Mouse (Mus musculus) T-cell, adult 2 months (primary cell): ENCODE measurements at regions not wholly inside any gene's neighbourhood (a gene's known extent, or its start where the extent isn't known, plus 50 kb on each side); places are given as distances from the start of the nearest gene placed in this dataset.
A peak's percentile ranks its signal among the peaks of the same experiment; 100 is the strongest.
"Not testable (repeated sequence)": the region's sequence is repeated elsewhere in the genome, so short reads cannot be mapped to it uniquely, and the experiment has no call there.

Source experiments
- DNase-seq: peaks from one replicate; pipeline ENCODE4 v3.0.0; 2022; ENCODE audit warnings: low spot score

DNA sequence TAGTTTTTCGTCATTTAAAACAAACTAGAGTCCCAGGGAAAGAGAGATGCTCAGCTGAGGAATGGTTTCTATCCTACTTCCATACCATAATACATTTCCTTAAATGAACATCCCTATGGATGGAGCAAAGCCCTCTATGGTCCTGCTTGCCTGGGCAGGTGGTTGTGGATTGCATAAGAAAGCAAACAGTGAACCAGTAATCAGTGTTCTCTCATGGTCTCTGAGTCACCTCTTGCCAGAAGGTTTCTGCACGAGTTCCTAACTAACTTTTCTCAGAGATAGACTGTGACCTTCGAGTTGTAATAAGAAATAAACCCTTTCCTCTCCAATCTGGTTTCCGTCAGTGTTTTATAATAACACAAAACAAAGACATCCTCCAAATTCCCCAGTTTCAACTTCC is 62.9 kb upstream of the Bet1 start:
- DNase-seq = no peak

DNA sequence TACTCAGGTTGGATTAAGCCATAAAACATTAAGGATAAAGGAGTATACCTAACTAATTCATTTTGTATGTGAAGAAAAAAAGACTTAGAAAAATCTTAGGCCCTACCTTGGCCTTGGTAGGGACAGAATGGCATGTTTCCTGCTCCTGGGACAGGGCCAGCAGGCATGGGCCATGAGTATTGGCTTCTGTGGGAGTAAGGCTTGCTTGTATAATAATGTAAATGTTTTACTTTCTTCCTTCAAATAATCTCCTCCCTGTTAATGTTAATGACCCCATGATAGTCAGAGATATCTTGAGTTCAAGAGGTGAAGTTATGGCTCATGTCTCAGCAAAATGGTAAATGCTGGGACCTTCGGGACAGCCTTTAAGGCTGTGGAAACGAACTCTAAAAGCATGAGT is 71.5 kb upstream of the Bet1 start:
- no peak for DNase-seq

- no peak for DNase-seq
These were observed 77.0 kb upstream of the Bet1 start for GRCm38 (mm10) chr6:4163733-4164132.

DNA sequence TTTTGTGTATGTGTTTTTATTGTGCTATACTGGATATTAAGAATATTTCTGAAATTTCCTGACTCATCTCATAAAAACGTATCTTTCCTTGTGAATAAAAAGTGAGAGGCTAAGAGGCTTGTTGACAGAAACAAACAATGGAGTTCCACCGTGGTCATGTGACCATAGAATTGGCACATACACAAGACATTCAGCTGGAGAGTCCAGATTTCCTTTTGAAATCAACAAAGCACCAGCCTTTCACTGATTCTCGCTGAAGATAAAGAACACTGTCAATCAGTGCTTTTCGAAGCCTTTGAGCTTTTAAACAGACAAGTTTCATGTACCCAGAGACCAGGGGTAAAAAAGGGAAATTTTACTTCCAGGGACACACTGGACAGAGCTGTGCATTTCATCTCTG is 80.3 kb upstream of the Bet1 start:
- DNase-seq = no peak

GRCm38 (mm10) chr6:4167757-4168156 is 81.0 kb upstream of the Bet1 start:
- no peak for DNase-seq

DNA sequence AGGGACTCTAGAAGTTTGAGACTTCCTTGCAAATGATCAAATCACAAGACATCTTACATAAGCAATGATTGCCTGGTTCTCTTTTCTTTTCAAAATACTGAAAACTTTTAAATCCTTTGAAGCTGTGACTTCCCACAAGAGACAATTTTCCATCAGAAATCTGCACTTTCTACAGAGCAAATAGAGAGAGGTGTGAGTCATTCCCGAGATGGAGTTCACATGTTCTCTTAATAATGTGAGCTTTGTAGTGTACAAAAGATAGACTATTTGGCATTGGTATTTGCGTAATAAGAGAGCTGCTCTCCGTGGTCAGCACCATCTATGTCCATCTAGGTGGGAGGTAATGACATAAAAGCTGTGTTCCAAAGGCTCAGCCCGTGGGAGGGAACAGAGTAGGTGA is 84.8 kb upstream of the Bet1 start:
- no peak for DNase-seq

GRCm38 (mm10) chr6:4187683-4188082 is 100.9 kb upstream of the Bet1 start:
- DNase-seq = no peak

GRCm38 (mm10) chr6:4190976-4191375 is 104.2 kb upstream of the Bet1 start:
- DNase-seq = not testable (repeated sequence)

DNA sequence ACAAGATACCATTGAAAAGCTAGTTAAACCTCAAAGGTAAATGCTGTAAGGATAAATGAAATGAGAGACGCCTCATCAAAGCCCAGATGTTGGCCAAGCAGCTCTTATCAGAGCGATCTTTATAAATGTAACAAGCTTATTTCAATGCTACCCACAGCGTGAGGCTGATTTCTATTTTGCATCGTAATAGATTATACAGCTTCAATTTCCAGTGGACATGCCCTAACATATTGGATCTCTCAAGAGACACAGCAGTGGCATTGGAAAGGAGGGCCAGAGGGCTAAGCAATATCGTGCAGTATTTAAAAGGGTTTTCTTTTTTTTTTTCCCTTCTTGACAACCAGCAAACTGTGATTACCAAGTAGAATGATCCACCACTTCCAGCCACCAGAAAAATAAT is 106.5 kb upstream of the Bet1 start:
- DNase-seq = no peak

DNA sequence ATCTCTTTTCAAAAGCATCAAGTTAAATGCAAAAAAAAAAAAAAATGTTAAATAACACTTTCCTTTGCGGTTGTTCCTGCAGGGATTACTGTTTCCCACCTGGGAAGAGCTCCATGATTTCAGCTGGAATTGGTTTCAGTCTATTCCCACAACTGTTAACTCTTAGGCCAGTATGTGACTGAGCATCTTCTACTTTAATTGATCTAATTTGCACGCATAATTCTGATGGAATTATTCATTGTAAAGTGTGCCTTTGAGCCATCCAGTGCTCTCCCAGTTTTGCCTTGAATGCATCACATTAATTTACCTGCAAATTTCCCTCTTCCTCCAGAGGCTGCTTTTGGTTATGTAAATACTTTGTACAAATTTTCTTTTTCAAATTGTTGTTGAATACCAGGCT is 114.4 kb upstream of the Bet1 start:
- no peak for DNase-seq

DNA sequence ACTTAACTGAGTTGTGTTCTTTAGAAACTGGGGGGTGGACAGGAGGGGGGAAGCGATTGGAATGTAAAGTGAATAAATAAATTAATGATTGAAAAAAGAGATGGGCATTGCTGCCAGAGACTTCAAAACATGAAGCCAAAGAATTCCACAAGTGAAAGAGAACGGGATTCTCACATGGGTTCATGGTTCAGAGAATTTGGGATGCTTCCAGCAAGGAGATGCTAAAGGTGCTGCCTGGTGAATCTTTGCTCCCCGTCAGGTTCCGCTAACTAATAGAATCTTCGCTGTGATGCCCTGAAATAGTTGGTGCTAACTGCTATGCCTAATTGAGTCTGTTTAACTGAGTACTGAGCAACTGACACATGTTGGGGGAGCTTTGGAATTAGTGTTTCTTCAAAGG is 118.9 kb upstream of the Bet1 start:
- DNase-seq = no peak

DNA sequence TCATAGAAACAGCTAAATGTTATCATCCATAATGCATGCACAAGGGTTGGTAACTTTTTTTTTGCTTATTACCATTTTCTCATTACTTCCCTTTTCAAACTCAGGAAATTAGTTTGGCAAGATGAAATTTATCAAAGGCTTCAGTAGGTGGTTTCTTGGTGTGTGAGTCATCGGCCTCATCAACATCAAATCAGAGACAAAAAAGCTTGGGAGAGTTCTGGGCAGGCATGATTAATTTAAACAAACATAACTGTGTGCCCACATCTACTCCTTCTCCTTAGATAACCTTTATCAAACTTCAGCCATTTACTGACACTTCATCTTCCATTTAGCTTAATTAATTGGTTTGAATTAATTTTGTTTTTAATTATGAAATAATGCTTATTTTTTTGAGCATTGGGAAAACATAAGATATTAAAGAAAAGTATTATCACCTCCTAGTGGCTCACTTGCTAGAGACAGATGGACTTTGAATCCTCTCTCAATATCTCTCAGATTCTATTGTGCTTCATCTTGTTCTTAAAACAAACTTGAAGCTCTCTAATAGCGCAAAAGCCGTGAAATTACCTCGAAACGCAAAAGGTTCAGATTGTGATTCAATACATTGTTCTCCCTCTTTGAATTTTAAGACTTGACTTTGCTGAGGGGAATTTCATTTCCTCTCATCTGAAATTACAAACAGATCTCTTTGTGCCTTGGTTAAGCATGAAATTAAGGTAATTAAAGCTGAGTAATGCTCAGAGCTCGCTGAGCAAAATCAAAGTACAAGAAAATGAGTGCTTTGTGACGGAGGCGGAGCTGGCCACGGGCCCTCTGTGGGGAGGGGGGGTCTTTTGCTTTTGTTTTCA is 158.7 kb upstream of the Bet1 start:
- DNase-seq = no peak

- DNase-seq = no peak
These were observed 159.3 kb upstream of the Bet1 start for GRCm38 (mm10) chr6:4246113-4246419.

- DNase-seq = no peak
These were observed 189.8 kb upstream of the Bet1 start for GRCm38 (mm10) chr6:4276607-4277006.

DNA sequence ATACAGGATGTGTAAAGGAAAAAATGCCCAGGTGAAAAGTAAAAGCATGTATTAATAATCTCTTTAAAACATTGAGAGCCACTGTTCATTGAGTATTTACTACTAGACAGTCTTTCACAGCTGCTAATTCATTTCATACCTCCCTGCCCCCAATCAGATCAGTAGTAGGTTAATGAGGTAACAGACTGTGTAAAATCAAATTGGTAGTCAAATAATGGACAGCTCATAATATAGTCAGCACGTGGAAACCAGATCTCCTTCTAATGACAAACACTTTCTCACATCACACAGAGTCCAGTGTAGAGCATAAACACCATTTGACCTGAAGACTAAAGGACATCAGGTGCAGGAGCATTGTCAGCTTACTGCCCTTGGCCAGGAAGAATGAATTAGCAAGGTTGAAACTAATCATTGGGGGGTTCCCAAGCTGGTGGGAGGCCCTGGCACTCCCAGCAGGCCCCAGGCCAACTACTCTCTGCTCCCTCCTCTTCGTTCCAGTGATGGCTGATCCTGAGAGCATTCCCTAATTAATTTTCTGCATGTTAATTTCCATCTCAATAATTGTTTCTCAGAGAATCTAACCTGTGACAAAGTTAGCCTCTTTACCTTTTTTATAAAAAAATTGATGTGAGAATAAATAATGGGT is 190.6 kb upstream of the Bet1 start:
- no peak for DNase-seq

- DNase-seq = no peak
These were observed 204.6 kb upstream of the Bet1 start for GRCm38 (mm10) chr6:4291380-4291779.

GRCm38 (mm10) chr6:4303410-4303809 is 201.2 kb upstream of the Col1a2 start:
- DNase-seq = not testable (repeated sequence)

GRCm38 (mm10) chr6:4349953-4350352 is 154.7 kb upstream of the Col1a2 start:
- DNase-seq = no peak

- no peak for DNase-seq
These were observed 142.4 kb upstream of the Col1a2 start for GRCm38 (mm10) chr6:4362220-4362619.

DNA sequence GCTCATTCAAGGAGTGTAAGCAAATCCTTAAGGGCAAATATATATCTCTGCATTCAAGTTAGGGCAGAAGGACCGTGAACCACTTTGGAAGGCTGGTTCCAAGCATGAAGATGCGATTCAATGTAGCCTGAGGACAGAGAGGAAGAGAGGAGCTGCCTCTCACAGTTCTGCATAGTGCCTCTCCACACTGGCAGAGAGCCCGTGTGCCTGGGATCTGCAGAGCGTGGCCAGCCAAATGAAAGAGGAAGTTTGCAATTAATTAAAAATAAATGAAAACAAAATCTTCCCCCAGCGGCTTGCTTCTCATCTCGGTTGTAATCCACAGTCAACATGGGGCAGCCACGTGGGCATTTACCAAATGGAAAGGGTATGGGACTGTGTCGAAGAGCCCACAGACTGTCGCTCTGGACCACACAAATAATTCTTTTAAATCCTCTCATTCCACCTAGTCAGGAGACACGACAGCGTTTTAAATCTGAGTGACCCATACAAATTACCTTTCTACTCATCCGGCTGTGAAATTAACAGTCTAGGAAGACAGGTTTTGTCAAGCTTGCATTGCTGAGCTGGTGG is 129.1 kb upstream of the Col1a2 start:
- no peak for DNase-seq

- DNase-seq = no peak
These were observed 107.8 kb upstream of the Col1a2 start for GRCm38 (mm10) chr6:4396808-4397207.

DNA sequence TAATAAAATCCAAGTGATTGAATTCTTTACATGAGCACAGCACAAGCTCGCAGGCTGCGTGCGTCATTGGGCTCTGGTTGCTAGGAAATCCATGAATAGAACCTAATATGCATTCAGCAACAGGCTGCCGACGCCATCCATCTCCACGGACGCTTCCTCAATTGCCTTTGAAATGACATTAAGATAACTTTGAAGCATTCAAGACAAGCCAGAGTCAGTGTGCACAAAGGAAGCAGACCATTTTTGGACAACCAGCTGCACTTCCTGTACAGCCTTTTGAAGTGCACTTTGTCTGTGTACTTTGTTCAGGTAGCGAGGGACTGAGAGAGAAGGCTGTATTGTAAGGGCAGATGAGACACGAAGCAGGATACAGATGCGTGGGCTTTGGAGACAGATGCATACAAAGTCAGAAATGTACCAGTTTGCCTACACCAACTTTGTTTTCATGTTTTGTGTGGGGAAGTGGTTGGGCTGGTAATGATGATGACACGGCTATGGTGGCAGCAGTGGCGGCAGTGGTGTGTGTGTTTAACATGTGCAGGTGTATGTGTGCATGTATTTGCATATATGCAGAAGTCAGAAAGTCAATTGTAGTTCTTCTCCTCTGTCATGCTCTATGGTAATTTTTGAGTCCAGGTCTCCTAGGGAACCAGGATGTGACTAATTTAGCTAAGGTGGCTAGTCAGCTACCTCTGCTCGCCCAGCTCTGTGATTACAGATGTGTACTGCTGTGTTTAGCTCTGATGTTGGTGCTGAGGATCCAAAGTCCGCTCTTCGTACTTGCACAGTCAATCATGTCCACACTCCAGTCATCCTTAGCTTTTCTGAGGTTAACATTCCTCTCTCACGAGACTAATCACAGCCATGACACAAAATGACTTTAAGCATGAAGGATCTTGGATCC is 106.7 kb upstream of the Col1a2 start:
- peak; percentile 68 for DNase-seq

DNA sequence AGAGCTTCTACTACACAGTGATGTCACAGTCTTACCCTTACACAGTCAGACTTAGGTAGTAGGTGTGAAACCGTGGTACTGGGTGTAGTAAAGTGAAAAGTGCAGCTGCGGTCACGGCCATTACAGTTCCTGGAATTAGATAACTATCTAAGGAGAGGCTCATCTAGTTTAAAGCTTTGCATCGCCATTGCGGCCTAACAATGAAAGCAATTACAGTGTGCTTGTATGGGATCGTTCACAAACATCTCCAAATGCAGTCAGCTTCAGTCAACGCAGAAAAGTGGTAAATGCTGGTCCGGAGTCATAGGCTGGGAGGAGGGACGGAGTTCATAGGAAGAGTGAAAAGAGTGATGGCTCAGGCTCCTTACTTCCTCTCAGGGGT is 106.0 kb upstream of the Col1a2 start:
- peak; percentile 25 for DNase-seq
